Mouse (Mus musculus) cerebellum, postnatal 10 days (tissue): ENCODE data around the gene Gatd1.
"Not testable (repeated sequence)": the region's sequence is repeated elsewhere in the genome, so short reads cannot be mapped to it uniquely, and the experiment has no call there.

Source experiments
- DNase-seq, 2 experiments: peaks; one replicate each; pipeline ENCODE4 v3.0.0; 2021; ENCODE audit warnings: mixed read lengths in 2 of 2

Gatd1 gene

GRCm38 (mm10) chr7:141413809-141414584 is at the start of gene Gatd1:
Gatd1 (minus strand) TSS chr7:141414136.
- DNase-seq = peak; percentile 100

DNA sequence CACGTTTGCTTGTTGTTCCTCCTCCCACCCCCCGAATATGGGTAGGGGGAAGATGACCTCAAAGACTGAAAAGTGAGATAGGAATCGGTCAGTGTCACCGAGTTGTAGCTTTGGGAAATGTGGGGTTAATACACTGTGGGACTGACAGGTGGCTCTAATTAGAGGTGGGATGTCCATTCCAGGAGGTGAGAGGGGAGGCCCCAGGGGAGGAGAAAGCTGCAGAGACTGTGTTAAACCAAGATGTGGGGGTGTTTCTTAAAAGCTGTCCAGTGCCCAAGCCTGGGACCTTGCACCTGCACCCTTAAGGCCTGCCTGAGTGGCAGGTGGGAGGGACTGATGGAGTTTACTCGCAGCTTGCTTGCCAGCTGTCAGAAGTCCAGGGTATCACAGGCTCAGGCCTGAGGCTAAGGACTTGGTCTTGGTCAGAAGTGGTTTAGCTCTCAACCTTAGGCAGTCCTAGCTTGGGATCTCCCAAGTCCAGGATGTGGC is 48.4 kb upstream of the Gatd1 start:
- peak in 1 of 2 experiments; percentile 48 for DNase-seq

GRCm38 (mm10) chr7:141461521-141462332 is 47.8 kb upstream of the Gatd1 start:
- peak in 1 of 2 experiments; percentile 27 for DNase-seq

GRCm38 (mm10) chr7:141460391-141461113 is 46.6 kb upstream of the Gatd1 start, which contains the start of gene Cracr2b:
Cracr2b (plus strand) TSS chr7:141461094.
- DNase-seq = peak in 1 of 2 experiments; percentile 26

GRCm38 (mm10) chr7:141460001-141460390 is 46.1 kb upstream of the Gatd1 start:
- no peak for DNase-seq

GRCm38 (mm10) chr7:141459301-141459711 is 45.4 kb upstream of the Gatd1 start:
- peak; percentile 71 to 73 for DNase-seq

DNA sequence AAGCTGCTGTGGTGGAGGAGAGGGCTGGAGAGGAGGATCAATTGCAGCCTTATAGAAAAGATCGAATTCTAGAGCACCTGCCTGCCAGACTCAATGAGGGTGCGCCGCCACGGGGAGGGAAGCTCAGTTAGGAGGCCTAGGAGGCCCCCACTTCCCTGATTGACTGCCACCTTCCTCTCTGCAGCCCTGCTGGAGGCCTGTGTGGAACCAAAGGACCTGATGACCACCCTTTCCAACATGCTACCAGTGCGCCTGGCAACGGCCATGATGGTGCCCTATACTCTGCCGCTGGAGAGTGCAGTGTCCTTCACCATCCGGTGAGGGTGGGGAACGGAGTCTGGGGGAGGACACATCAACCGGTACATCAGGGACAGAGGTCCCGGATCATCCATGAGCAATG is 44.7 kb upstream of the Gatd1 start:
- DNase-seq = peak in 1 of 2 experiments; percentile 22

- peak; percentile 63 to 72 for DNase-seq
Observed at GRCm38 (mm10) chr7:141457986-141458660, 44.2 kb upstream of the Gatd1 start.

DNA sequence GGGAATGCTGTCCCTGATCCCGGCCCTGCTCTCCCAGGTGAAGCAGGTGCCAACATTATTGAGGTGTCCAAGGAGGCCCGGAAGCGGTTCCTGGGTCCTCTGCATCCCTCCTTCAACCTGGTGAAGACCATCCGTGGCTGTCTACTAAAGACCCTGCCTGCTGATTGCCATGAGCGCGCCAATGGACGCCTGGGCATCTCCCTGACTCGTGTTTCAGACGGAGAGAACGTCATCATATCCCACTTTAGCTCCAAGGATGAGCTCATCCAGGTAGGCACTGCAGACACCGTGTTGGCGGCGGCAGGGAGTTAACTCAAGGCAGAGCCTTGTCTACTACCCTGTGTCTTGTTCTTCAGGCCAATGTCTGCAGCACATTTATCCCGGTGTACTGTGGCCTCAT is 43.3 kb upstream of the Gatd1 start:
- no peak for DNase-seq

DNA sequence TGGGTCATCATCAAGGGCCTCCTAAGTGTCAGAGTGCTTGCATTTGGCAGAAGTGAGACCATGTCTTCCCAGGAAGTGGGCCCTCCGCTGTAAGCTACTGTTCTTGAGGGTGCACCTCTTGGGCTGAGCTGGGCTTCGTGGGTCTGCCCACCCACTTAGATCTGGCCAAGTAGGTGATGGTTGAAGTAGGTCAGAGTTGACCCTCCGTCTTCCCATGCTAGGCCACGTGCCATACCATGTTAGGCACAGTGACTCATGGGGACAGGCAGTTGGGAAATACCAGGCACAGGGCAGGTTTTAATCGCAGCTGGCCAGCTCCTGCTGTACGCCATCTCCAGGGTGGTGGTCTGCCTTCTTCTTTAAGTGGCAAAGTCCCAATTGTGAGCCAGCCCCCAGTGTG is 42.8 kb upstream of the Gatd1 start:
- no peak for DNase-seq

GRCm38 (mm10) chr7:141455610-141456314 is 41.8 kb upstream of the Gatd1 start:
- peak; percentile 69 to 72 for DNase-seq

DNA sequence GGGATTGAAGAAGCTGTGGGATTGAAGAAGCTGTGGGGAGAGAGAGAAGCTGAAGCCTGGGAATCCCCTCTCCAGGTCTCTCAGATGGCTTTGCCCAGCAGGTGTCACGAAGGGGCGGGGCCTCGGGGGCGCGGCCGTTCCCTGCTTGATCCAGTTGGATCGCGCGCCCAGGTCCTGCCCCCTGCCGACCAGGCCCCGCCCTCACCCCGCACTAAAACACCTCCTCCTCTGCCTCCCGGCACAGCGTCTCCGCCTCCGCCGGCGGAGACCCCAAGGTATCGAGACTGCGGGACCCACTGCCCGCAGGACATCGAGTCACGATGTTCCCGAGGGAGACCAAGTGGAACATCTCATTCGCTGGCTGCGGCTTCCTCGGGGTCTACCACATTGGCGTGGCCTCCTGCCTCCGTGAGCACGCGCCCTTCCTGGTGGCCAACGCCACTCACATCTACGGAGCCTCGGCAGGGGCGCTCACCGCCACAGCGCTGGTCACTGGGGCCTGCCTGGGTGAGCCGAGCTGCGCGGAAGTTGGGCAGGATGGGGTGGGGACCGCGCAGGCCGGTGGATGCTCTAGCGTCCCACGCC is 41.1 kb upstream of the Gatd1 start, which contains the start of gene Pnpla2:
Gene Pnpla2 (plus strand): TSS at position 232 of the 585 bp plus-strand sequence.
- DNase-seq = peak; percentile 96 to 97

DNA sequence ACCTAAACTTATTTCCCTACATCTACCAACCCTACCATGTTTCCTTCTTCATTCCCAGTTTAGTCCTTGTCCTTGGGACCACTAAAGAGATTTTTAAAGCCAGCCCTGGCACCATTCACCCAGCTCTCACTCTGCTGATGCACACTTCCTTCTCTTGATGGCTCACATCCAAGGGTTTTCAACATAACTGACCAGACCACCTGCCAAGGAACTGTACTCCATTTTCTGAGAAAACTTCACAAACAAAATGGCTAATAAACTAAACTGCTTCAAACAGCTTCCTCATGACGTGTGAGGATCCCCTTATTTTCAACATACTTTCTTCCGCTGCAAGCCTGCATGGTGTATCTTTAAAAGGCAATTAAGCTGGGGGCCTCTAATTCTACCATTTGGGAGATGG is 39.7 kb upstream of the Gatd1 start:
- DNase-seq = no peak

- peak in 1 of 2 experiments; percentile 11 for DNase-seq
Observed at GRCm38 (mm10) chr7:141451928-141452327, 38.0 kb upstream of the Gatd1 start.

DNA sequence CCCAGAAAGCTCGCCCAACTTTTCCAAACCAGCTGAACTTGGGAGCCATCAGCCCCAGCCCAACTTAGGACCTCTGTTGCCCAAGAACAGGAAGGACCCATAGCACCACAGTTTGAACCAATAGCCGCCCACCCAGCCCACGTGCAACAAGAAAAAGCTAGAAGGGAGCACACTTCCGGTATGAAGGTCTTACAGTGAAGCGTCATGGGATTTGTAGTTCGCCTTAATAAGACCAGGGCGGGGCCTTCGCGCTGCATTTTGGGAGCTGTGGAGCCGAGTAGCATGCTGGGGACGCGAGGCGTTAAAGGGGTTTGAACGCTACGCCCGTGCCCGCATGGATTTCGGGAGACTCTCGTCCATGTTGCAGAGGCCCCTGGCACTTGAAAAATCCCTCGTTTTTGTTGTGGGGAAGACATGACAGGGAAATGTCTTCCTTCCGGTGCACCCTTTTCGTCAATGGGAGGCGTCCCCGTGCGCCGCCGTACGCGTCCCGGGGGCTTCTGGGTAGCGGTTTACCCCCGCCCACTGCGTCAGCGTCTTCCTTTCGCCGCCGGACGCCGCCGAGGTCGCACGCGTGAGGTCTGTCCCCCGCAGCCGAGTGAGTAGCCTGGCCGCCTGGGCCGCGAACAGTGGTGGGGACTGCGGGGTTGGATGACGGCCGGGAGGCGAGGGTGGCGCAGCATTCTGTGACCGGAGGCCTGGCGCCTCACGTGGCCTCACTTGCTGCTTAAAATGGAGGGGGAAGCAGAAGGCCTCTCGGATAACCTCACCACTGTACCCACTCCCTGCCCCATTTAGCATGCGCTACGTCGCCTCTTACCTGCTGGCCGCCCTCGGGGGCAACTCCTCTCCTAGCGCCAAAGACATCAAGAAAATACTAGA is 33.4 kb upstream of the Gatd1 start, which contains the start of gene Rplp2:
Gene Rplp2 (plus strand): TSS at position 261 of the 882 bp plus-strand sequence.
- DNase-seq = peak; percentile 96 to 97

DNA sequence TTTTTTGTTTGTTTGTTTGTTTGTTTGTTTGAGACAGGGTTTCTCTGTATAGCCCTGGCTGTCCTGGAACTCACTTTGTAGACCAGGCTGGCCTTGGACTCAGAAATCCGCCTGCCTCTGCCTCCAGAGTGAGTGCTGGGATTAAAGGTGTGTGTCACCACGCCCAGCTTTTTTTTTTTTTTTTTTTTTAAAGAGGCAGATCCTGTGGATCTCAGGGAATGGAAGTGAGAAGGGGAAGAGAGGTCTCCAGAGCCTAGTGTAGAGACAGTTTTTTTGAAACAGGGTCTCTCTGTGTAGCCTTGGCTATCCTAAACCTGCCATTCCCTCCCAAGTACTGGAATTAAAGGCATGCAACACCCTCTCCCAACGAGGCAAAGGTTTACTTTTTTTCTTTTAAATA is 32.4 kb upstream of the Gatd1 start:
- DNase-seq = not testable (repeated sequence)

DNA sequence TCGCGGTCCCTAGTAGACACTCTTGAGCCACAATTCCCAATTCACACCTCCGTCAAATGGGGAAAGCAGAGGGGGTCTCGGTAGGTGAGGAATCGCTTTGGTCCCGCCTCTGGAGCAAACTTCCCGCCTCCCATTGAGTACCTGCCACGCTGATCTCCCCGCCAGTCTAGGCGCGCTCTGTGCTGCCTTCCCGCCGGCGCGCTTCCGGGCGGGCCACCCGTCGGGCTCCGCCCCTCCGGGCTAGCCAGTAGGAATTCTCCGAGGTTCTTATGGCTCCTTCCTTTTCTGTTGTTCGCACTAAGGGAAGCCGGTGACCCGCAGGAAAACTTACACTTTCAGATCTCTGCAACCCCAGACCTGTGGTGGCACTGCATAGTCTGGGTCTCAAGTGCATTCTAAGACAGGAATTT is 29.9 kb upstream of the Gatd1 start, which contains the start of gene Pidd1:
Gene Pidd1 (minus strand): TSS at position 198 of the 410 bp plus-strand sequence.
- DNase-seq = peak; percentile 43 to 57

- peak; percentile 62 to 63 for DNase-seq
Observed at GRCm38 (mm10) chr7:141443081-141443821, 29.3 kb upstream of the Gatd1 start.

DNA sequence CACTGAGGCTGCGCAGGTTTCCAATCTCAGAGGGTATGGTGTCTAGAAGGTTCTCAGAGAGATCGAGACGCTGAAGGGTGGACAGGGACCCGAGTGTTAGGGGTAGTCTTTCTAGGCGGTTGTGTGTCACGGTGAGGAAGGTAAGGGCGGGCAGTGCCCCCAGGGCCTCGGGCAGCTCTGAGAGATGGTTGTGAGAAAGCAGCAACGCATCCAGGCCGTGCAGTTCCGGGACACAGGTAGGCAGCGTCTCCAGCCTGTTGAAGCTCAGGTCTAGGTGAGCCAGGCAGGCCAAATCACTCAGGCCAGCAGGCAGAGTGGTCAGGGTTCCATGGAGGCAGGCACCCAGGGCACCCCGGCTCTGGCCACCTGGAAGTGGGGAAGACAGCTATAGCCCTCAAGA is 28.3 kb upstream of the Gatd1 start:
- peak in 1 of 2 experiments; percentile 8 for DNase-seq
